Mouse (Mus musculus) kidney, adult 9 months (tissue): ENCODE results near the gene Cdk11b.
A peak's percentile ranks its signal among the peaks of the same experiment; 100 is the strongest.
"Not testable (repeated sequence)": the region's sequence is repeated elsewhere in the genome, so short reads cannot be mapped to it uniquely, and the experiment has no call there.

ENCODE experiments used
- DNase-seq: peaks from one replicate; pipeline ENCODE4 v3.0.0; 2022

The Cdk11b gene

DNA sequence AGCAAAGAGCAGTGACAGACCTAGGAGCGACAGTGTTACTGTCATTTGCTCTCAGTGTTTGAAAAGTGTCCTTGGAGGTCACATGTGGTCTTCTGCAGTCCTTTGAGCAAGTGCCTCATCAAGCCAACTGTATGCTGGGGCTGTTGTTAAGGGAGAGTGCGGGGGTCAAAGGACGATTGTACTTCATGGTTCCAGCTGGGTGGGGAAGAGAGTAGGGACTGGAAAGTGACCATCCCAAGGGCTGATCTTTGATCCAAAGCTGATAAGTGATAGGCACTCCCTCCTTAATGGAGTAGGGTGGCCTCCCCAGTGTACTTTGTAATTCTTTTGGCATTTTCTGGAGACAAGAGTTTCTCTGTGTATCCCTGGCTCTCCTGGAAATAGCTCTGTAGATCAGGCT is 12.8 kb upstream of the Cdk11b start:
- no peak for DNase-seq

DNA sequence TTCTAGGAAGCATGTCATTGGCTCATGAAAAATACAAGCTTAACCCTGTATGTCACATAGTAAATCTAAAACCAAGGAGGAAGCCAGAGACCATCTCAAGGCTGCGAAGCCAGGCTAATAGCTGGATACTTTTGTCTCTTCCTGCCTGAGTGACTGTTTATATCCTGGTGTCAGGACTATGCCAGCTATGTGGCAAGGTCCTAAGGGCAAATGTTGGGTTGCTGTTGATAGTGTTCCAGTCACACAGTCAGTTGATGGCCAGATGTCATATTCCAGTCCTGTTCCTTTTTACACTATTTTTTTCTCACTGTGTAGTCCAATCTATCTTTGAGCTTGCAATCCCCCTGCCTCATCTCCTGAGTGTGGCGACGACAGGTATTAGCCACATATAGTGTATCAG is 11.4 kb upstream of the Cdk11b start:
- DNase-seq = no peak

GRCm38 (mm10) chr4:155618321-155618720 is 6.3 kb upstream of the Cdk11b start:
- DNase-seq = no peak

DNA sequence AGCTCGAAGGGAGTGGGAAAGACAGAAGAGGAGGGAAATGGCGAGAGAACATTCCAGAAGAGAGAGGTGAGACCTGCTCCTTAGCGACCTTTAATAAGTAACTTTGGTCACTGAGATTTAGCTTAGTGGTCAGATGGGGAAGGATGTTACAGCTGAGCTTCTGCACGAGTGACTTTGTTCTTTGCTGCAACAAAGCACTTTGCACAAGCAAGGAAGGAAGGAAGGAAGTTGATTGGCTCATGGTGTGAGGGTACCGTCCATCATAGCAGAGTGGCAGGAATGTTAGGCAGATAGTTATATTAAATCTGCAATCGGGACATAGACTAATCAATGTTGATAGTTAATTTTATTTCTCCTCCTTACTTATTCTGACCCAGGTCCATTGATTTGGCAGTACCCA is 5.6 kb downstream of the Cdk11b start:
- no peak for DNase-seq

GRCm38 (mm10) chr4:155635766-155636499 is 11.3 kb downstream of the Cdk11b start:
- peak; percentile 45 for DNase-seq

DNA sequence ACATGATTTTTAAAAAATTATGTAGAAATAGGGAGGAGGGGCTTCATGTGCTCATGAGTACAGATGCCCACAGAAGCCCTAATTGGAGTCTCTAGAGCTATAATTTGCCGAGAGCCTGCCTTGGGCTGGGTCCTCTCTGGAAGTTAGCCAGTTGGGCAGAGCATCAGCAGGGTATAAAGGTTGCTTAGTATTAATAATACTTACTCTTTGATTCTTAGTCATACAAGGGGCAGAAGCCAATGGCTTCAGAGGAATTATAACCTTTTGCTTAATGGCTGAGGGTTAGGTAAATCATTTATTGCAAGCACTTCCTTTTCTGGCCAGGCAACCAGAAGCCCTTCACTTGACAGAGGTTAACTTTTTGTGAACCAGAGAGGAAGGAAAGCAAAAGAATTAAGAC is 18.9 kb downstream of the Cdk11b start:
- DNase-seq = peak; percentile 83

GRCm38 (mm10) chr4:155645308-155645707 is 20.7 kb downstream of the Cdk11b start, which contains the start of gene Gm10563:
Gm10563 (minus strand) TSS chr4:155645408.
- not testable (repeated sequence) for DNase-seq

DNA sequence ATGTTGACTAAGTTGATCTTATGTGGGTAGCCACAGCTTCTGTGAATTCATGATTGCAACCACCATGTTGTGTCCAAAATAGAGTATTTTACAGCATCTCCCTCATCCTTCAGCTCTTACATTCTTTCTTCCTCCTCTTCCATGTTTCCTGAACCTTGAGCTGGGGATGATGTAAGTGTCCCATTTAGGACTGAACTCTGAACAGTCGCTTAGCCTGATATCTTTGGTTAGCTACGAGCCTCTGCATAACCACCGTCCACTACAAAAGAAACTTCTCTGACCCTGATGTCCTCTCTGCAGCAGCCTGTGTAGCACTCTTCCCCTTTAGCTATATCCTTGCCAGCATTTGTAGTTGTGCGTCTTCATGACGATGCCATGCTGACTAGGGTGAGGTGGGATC is 21.1 kb downstream of the Cdk11b start:
- peak; percentile 67 for DNase-seq

DNA sequence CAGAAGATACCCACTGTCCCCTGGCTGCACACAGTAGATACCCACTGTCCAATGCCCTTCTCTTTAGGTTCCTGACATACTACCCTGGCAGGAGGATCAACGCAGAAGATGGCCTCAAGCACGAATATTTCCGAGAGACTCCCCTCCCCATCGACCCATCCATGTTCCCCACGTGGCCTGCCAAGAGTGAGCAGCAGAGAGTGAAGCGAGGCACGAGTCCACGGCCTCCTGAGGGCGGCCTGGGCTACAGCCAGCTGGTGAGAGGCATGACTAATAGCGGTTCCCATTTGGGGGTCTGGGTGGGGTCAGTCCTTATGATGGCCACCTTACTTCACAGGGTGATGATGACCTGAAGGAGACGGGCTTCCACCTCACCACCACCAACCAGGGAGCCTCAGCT is 24.7 kb downstream of the Cdk11b start:
- DNase-seq = no peak

DNA sequence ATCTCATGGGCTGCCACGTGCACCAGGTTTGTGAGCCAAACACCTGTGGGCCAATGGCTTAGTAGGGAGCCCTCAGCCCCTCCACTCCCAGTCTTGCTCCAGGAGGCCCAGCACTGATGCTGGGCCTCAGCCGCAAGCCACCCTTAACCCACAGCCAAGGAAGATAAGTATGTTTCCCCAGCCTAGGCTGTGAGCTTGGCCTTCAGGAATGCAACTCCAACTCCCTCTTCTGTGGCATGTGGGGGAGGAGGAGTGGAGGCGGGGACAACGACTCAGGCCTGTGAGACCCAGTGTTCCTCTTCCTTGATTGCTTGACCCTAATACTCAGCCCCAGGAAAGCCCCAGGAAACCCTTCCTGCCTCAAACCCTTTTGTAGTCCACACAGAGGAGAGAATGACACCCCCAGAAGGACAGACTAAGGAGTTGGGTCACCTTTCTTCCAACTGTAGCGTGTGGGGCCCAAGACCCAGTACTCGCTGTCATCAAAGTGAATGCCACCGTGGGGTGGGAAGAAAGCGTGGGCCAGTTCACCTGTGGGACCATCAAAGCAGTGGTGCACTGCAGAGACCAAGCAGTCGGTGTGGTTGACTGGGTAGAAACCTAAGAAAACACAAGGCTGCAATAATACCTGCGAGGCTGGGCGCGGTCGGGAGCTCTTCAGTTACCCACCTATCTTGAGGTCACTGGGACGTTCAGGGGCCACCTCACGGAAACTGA is 27.1 kb downstream of the Cdk11b start:
- DNase-seq = no peak

DNA sequence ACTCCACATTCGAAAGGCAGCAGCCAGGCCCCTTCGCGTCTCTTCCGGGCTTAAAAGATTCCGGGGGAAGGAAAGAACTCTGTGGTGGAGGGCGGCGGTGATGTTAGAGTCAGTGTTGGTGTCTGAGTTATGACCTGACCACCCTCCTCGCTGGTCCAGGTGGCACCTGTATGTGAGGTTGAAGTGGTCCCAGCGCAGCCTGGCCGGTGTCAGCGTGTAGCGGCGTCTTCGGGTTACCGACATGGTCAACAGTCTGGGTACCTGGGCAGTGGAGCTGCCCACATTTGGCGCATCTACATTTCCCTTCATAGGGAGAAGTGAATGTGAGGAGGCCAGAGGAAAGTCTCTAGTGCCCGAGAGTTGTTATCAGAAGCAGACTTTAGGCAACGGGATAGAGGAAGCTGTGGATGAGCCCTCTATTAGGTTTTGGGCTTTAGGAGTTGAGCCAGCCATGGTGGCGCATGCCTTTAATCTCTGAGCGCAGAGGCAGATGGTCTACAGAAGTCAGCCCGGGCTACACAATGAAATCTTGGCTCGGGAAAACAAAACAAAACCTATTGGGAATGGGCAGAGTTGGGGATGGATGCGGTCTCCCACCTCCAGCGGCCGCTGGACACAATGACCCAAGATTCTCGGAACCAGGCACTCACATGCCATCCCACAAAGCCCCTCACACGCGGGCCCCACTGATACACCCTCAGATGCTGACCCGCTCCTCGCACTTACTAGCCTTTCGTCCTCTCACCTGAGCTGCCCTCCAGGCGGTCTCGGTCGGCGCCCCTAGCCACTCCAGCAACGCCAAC is 27.8 kb downstream of the Cdk11b start:
- no peak for DNase-seq

GRCm38 (mm10) chr4:155653086-155653450 is 28.4 kb downstream of the Cdk11b start, which contains the start of gene Mmp23:
Mmp23 (minus strand) TSS chr4:155653384.
- DNase-seq = no peak

DNA sequence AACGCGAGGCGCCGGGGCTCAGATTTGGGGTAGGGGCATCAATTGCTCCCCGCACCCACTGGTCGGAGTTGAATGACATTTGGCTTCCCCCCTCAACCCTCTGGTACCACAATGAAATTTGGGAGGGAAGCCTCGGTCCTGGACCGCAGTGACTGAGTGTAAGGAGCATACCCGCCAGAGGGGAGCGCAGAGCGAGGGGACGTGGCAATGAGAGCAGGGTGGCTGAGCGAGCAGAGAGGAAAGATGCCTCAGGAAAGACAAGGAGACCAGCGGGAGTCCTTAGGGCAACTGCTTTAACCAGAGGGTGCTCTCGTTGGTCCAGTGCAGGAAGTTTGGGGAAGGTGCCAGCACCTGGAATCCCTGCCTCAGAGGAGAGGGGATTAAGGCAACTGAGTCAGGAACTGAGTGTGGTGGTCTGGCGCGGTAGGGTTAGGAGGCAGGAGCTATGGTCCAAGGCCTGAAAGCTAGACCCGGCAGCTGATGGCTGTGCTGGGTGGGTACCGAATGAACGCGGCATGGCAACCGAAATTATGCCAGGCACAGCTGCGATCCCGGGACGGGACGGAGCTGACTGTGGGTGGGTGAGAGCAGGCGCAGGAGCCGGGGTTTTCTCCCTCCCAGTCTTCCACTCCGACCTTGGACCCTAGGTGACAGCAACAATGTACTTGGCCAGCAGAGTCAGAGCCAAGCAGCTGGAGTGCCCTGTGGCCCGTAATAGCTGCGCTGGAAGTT is 29.0 kb downstream of the Cdk11b start:
- peak; percentile 31 for DNase-seq

DNA sequence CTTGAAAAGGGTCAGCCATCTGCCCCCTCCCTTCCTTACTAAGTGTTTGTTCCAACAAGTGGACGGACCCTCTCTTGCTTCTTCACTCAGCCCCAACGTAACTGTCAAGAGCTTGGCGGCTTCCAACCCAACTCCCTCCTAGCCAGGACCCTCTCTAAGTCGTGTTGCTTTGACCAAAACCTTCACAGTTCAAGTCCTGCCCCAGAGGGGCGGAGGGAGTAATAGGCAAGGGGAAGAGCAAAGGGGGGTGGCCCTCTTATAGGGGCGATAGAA is 29.5 kb downstream of the Cdk11b start:
- no peak for DNase-seq

GRCm38 (mm10) chr4:155654456-155655298 is 30.0 kb downstream of the Cdk11b start:
- peak; percentile 26 for DNase-seq

GRCm38 (mm10) chr4:155656214-155656751 is 31.6 kb downstream of the Cdk11b start:
- no peak for DNase-seq

DNA sequence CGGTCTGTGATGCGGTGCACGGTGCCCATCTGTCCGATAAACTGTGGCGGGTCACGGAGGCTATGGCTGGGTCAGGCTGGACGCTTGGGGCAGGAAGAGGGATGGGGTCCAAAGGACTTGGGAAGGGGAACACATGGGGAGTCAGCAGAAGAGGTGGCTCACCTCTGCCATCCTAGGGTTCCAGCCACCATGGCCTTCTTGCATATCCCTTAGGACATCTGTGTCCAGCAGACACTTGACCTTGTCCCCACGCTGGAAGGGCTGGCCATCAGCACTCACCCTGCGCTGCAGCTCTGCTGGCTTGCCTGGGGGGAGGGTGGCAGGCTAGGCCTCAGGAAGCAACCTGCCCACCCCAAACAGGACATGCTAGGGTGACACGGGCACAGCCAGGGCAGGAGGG is 34.3 kb downstream of the Cdk11b start:
- DNase-seq = no peak

GRCm38 (mm10) chr4:155660641-155661040 is 36.0 kb downstream of the Cdk11b start:
- DNase-seq = no peak

- no peak for DNase-seq
These were observed 42.2 kb downstream of the Cdk11b start for GRCm38 (mm10) chr4:155666903-155667302.

- peak; percentile 99 for DNase-seq
These were observed 44.3 kb downstream of the Cdk11b start, which contains the start of gene Mib2 for GRCm38 (mm10) chr4:155668689-155669597. Mib2 (minus strand) TSS chr4:155669198.
